14 mouse cellular contexts compared by ENCODE assay signal in the genomic region with DNA sequence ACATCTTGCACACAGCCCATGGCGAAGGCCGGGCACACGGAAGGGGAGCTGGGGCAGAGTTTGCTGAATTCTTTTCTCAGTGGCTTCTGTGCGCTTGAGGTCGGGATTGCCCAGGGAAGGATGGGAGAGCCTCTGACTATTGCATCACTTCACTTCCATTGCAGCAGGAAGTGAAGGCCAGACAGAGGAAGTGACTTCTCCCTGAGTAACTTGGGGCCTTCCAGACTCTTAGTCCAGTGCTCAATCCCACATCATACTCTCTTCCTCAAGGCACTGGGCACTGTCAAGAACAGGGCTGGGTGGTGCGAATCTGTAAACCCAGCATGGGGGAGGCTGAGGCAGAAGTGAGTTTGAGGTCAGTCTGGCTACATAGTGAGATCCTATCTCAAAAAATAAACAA.
"Had no signal": no experiment of that assay in that cellular context is flagged by ENCODE, and none has a peak within 500 bp of the region (broad histone marks: within the 10 kb centered on the region; RNA-seq: fewer than 3 reads in every experiment).

No protein-coding gene starts in this region.

- H3K4me3 ChIP-seq: intestine, embryonic 15.5 days; limb, embryonic 15.5 days; liver, embryonic 12.5 days; lung, embryonic 15.5 days; megakaryocyte, embryonic 14.5 days; midbrain, embryonic 12.5 days; myocyte; neural tube, embryonic 15.5 days had no signal

- H3K27me3 ChIP-seq: intestine, embryonic 15.5 days; limb, embryonic 15.5 days; liver, embryonic 12.5 days; lung, embryonic 15.5 days; megakaryocyte, embryonic 14.5 days; midbrain, embryonic 12.5 days; neural tube, embryonic 15.5 days had no signal

- H3K4me2 ChIP-seq: intestine, embryonic 15.5 days; limb, embryonic 15.5 days; liver, embryonic 12.5 days; lung, embryonic 15.5 days; midbrain, embryonic 12.5 days; neural tube, embryonic 15.5 days had no signal

- H3K36me3 ChIP-seq: intestine, embryonic 15.5 days; limb, embryonic 15.5 days; liver, embryonic 12.5 days; lung, embryonic 15.5 days; midbrain, embryonic 12.5 days; neural tube, embryonic 15.5 days had no signal

- H3K4me1 ChIP-seq: midbrain, embryonic 12.5 days; neural tube, embryonic 15.5 days had no signal

- H3K9ac ChIP-seq: intestine, embryonic 15.5 days; limb, embryonic 15.5 days; liver, embryonic 12.5 days; lung, embryonic 15.5 days; midbrain, embryonic 12.5 days; neural tube, embryonic 15.5 days had no signal

- H3K9me3 ChIP-seq: intestine, embryonic 15.5 days; limb, embryonic 15.5 days; liver, embryonic 12.5 days; lung, embryonic 15.5 days; midbrain, embryonic 12.5 days; neural tube, embryonic 15.5 days had no signal

- ATAC-seq: intestine, embryonic 15.5 days; liver, embryonic 12.5 days; midbrain, embryonic 16.5 days had no signal

- DNase-seq: kidney, adult 8-10 months; kidney, postnatal 25 days; right cerebral cortex, adult 18-20 months; thymus, postnatal 14 days had no signal

- H3K27ac ChIP-seq: intestine, embryonic 15.5 days; limb, embryonic 15.5 days; liver, embryonic 12.5 days; lung, embryonic 15.5 days; midbrain, embryonic 12.5 days; neural tube, embryonic 15.5 days; stomach, postnatal 0 days had no signal
